Mouse (Mus musculus) lung, embryonic 14.5 days (tissue): ENCODE data around the gene Bbs2. TPM values are rescaled to one million over a fixed set of nuclear protein-coding genes. Genes with fewer than 3 reads are reported as not detected.

ENCODE experiments used
- ATAC-seq: fragments of 200-750 bp; cut with Nextera tagmentation; 2 replicates; pipeline ENCODE4 v1.8.0; 2017; ENCODE audit warnings: mild to moderate bottlenecking, moderate TSS enrichment, moderate library complexity; ENCODE audit not compliant: insufficient read depth
- DNase-seq: peaks from one replicate; pipeline ENCODE4 v3.0.0-alpha.2; 2015
- H3K27ac ChIP-seq: fragments of 300-500 bp; sonication (generic); 2 replicates; pipeline ENCODE4 v1.5.1; 2014; ENCODE audit warnings: low read depth, mild to moderate bottlenecking, moderate library complexity
- H3K27me3 ChIP-seq: fragments of 300-500 bp; sonication (generic); 2 replicates; pipeline ENCODE4 v1.6.1; 2014; ENCODE audit warnings: low read length, control low read depth; ENCODE audit not compliant: insufficient read depth
- H3K36me3 ChIP-seq: fragments of 300-500 bp; sonication (generic); 2 replicates; pipeline ENCODE4 v1.6.1; 2014; ENCODE audit warnings: control low read depth; ENCODE audit not compliant: insufficient read depth
- H3K4me1 ChIP-seq: fragments of 300-500 bp; sonication (generic); 2 replicates; pipeline ENCODE4 v1.6.1; 2014; ENCODE audit warnings: antibody characterized with exemption, control low read depth; ENCODE audit not compliant: insufficient read depth
- H3K4me2 ChIP-seq: fragments of 300-500 bp; sonication (generic); 2 replicates; pipeline ENCODE4 v1.6.1; 2014; ENCODE audit warnings: mild to moderate bottlenecking
- H3K4me3 ChIP-seq: fragments of 300-500 bp; sonication (generic); 2 replicates; pipeline ENCODE4 v1.5.1; 2014; ENCODE audit warnings: low read depth, low read length
- H3K9ac ChIP-seq: fragments of 300-500 bp; sonication (generic); 2 replicates; pipeline ENCODE4 v1.6.1; 2014
- H3K9me3 ChIP-seq: fragments of 300-500 bp; sonication (generic); 2 replicates; pipeline ENCODE4 v1.6.1; 2016; ENCODE audit warnings: low read depth, low read length, control low read depth
- CTCF ChIP-seq: IDR thresholded peaks from 2 replicates; pipeline ENCODE4 v1.5.1; 2016; ENCODE audit warnings: antibody characterized with exemption, low read depth
- WGBS: fragments of 180-500 bp; shearing (Covaris S2); extraction: QIAGEN DNeasy Blood & Tissue Kit; methylation state at CpG from one replicate; pipeline ENCODE4 v1.1.7; 2014; 5-methylcytosine and 5-hydroxymethylcytosine counted together
- polyA plus RNA-seq: library from polyadenylated mRNA; unstranded; fragments of >200 nt; fragmentation: Nextera tagmentation; extraction: Ambion mirVana; gene quantifications from 2 replicates; pipeline ENCODE4 v1.2.1, GENCODE M21; 2014

The Bbs2 gene
- polyA plus RNA-seq, 1 experiment from 2014 or later, result 12.0 TPM

GRCm38 (mm10) chr8:94132096-94132495 is 33.4 kb upstream of the Bbs2 start:
- Histone ChIP-seq H3K9ac (no peak overlapping the region), H3K27ac (no peak overlapping the region), H3K36me3 (no peaks in the 10 kb centered on the region), H3K4me2 (no peak overlapping the region), H3K4me3 (no peak overlapping the region), H3K4me1 (no peaks in the 10 kb centered on the region), H3K9me3 (no peaks in the 10 kb centered on the region), H3K27me3 (no peaks in the 10 kb centered on the region)
- WGBS, result 72% methylated on average over 5 of the region's 5 CpGs
- no peak for TF ChIP-seq CTCF
- DNase-seq (no peak), ATAC-seq (no peak)

GRCm38 (mm10) chr8:94130126-94130525 is 31.4 kb upstream of the Bbs2 start:
- no peaks in the 10 kb centered on the region for H3K36me3 ChIP-seq
- H3K27me3 ChIP-seq, result no peaks in the 10 kb centered on the region
- no peak overlapping the region for H3K4me3 ChIP-seq
- no peaks in the 10 kb centered on the region for H3K4me1 ChIP-seq
- DNase-seq (no peak), ATAC-seq (no peak)
- no peak overlapping the region for H3K4me2 ChIP-seq
- TF ChIP-seq CTCF, result no peak
- H3K9ac ChIP-seq, result no peak overlapping the region
- no peak overlapping the region for H3K27ac ChIP-seq
- WGBS, result 89% methylated on average over 4 of the region's 4 CpGs
- no peaks in the 10 kb centered on the region for H3K9me3 ChIP-seq

GRCm38 (mm10) chr8:94129133-94129789 is 30.5 kb upstream of the Bbs2 start:
- H3K27me3 ChIP-seq, result no peaks in the 10 kb centered on the region
- WGBS, result 85% methylated on average over 6 of the region's 6 CpGs
- no peak overlapping the region for H3K4me3 ChIP-seq
- H3K9ac ChIP-seq, result no peak overlapping the region
- no peaks in the 10 kb centered on the region for H3K4me1 ChIP-seq
- H3K27ac ChIP-seq, result no peak overlapping the region
- no peaks in the 10 kb centered on the region for H3K9me3 ChIP-seq
- TF ChIP-seq CTCF, result no peak
- no peak overlapping the region for H3K4me2 ChIP-seq
- no peaks in the 10 kb centered on the region for H3K36me3 ChIP-seq
- ATAC-seq (no peak), DNase-seq (no peak)

- Histone ChIP-seq H3K36me3 (no peaks in the 10 kb centered on the region), H3K4me3 (no peak overlapping the region), H3K27me3 (no peaks in the 10 kb centered on the region), H3K9ac (no peak overlapping the region), H3K4me2 (no peak overlapping the region), H3K9me3 (no peaks in the 10 kb centered on the region), H3K27ac (no peak overlapping the region), H3K4me1 (no peaks in the 10 kb centered on the region)
- no peak for ATAC-seq
- DNase-seq, result no peak
- 74% methylated on average over 6 of the region's 6 CpGs for WGBS
- TF ChIP-seq CTCF, result no peak
Measured at GRCm38 (mm10) chr8:94127711-94128110, 29.0 kb upstream of the Bbs2 start.

GRCm38 (mm10) chr8:94122711-94123468 is 24.2 kb upstream of the Bbs2 start:
- Histone ChIP-seq H3K27me3 (no peaks in the 10 kb centered on the region), H3K9ac (no peak overlapping the region), H3K4me3 (no peak overlapping the region), H3K4me1 (no peaks in the 10 kb centered on the region), H3K27ac (no peak overlapping the region), H3K36me3 (no peaks in the 10 kb centered on the region), H3K4me2 (no peak overlapping the region), H3K9me3 (no peaks in the 10 kb centered on the region)
- 39% methylated on average over 8 of the region's 8 CpGs for whole genome bisulfite sequencing
- TF ChIP-seq CTCF, result no peak
- DNase-seq, result no peak
- ATAC-seq, result no peak

- Histone ChIP-seq H3K4me2 (no peak overlapping the region), H3K27me3 (no peaks in the 10 kb centered on the region), H3K36me3 (no peaks in the 10 kb centered on the region), H3K27ac (no peak overlapping the region), H3K4me3 (no peak overlapping the region), H3K9me3 (no peaks in the 10 kb centered on the region), H3K9ac (no peak overlapping the region), H3K4me1 (no peaks in the 10 kb centered on the region)
- WGBS, result 83% methylated on average over 9 of the region's 9 CpGs
- no peak for TF ChIP-seq CTCF
- ATAC-seq (no peak), DNase-seq (no peak)
Measured at GRCm38 (mm10) chr8:94121625-94122024, 22.9 kb upstream of the Bbs2 start.

GRCm38 (mm10) chr8:94118776-94119430 is 20.2 kb upstream of the Bbs2 start:
- Histone ChIP-seq H3K27me3 (no peaks in the 10 kb centered on the region), H3K4me2 (no peak overlapping the region), H3K27ac (no peak overlapping the region), H3K9me3 (no peaks in the 10 kb centered on the region), H3K36me3 (no peaks in the 10 kb centered on the region), H3K4me1 (no peaks in the 10 kb centered on the region), H3K4me3 (no peak overlapping the region), H3K9ac (no peak overlapping the region)
- WGBS, result 16% methylated on average over 6 of the region's 6 CpGs
- DNase-seq (peak; percentile 13), ATAC-seq (no peak)
- TF ChIP-seq CTCF, result no peak
